Mouse (Mus musculus): ENCODE results near the gene Zfp385b. TPM values are rescaled to one million over a fixed set of nuclear protein-coding genes. Genes with fewer than 3 reads are reported as not detected.
A peak's percentile ranks its signal among the peaks of the same experiment; 100 is the strongest.

The Zfp385b gene
- polyA plus RNA-seq, 1 experiment from 2014 or later = 2.0 TPM

DNA sequence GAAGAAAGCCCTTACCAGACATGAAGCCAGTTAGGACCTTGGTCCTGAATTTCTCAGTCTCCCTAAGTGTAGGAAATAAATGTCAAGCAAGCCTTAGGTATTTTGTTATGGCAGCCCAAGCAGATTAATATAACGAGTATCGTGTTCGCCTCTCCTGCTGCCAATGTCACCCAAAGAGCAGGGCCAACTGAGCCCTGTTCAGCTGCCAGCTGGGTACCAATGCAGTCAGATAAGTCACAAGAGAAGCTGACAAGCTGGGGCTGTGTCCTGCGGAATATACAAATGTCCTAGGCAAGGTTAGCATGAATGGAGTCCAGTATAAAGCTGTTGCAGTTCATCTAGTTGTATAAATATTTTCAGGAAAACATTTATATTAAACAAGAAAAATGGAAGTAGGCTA lies 277.8 kb downstream of the Zfp385b start:
- whole genome bisulfite sequencing = 92% methylated on average over 4 of the region's 4 CpGs
- no peak for ATAC-seq (ENCODE audit: insufficient number of reproducible peaks, insufficient read depth, low FRiP score, low TSS enrichment, low read depth)

DNA sequence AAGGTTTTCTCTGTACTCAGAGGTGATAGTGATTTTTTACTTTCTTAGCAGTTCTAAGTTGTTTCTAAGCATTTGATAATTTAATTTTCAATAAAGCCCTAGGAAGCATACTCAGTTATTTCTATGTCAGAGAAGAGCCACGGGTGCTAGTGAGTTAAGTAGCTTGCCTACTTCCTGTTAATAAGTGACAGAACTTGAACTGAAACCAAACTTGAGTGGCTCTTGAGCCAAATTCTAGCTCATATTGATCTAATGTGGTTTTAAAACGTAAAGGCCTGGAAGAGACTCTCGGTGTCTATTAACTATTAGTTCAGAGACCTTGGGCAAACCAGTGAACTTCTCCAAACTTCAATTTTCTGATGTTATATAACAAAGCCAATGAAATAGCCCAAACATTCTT lies 278.6 kb downstream of the Zfp385b start:
- no peaks in the 10 kb centered on the region for H3K36me3 ChIP-seq
- no peak overlapping the region for H3K9ac ChIP-seq (replicated peaks)
- no peaks in the 10 kb centered on the region for H3K9me3 ChIP-seq
- no peaks in the 10 kb centered on the region for H3K27me3 ChIP-seq
- no peaks in the 10 kb centered on the region for H3K4me1 ChIP-seq (replicated peaks)
- H3K4me3 ChIP-seq (replicated peaks) = no peak overlapping the region
- no peak for ATAC-seq (ENCODE audit: insufficient number of reproducible peaks, insufficient read depth, low FRiP score, low TSS enrichment, low read depth)
- no peak overlapping the region for H3K4me2 ChIP-seq
- no peak overlapping the region for H3K27ac ChIP-seq
- 87% methylated on average over 3 of the region's 3 CpGs for WGBS

More for the DNA sequence above, 277.8 kb downstream of the Zfp385b start:
- H3K4me3 ChIP-seq (replicated peaks) = no peak overlapping the region
- no peaks in the 10 kb centered on the region for H3K27me3 ChIP-seq
- no peaks in the 10 kb centered on the region for H3K9me3 ChIP-seq
- no peak overlapping the region for H3K9ac ChIP-seq (replicated peaks)
- no peaks in the 10 kb centered on the region for H3K4me1 ChIP-seq (replicated peaks)
- H3K36me3 ChIP-seq = no peaks in the 10 kb centered on the region
- H3K4me2 ChIP-seq = no peak overlapping the region
- no peak overlapping the region for H3K27ac ChIP-seq

DNA sequence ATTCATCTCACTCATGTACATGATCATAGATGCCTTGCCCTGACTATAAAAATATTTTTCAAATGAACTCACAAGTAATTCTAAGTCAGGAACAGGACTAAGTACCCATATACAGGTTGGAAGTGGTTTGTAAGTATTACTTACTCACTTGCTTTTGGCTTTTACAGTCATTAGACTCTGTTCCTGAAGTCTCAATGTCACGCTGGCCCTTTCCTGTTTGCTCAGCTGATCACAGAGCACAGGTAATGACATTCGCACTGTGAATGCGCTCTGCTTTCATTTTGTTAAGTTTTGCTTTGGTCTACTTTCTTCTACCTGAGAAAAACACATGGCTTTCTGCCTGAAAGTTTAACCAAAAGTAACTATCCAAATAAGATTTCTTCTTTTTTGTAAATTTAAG lies 282.9 kb downstream of the Zfp385b start:
- Histone ChIP-seq H3K36me3 (no peaks in the 10 kb centered on the region), H3K4me2 (no peak overlapping the region), H3K9me3 (no peaks in the 10 kb centered on the region), H3K9ac (replicated peaks) (no peak overlapping the region), H3K27me3 (no peaks in the 10 kb centered on the region), H3K4me1 (replicated peaks) (no peaks in the 10 kb centered on the region), H3K4me3 (replicated peaks) (no peak overlapping the region), H3K27ac (no peak overlapping the region)
- no peak for ATAC-seq (ENCODE audit: insufficient number of reproducible peaks, insufficient read depth, low FRiP score, low TSS enrichment, low read depth)
- WGBS = 79% methylated on average over 3 of the region's 3 CpGs

DNA sequence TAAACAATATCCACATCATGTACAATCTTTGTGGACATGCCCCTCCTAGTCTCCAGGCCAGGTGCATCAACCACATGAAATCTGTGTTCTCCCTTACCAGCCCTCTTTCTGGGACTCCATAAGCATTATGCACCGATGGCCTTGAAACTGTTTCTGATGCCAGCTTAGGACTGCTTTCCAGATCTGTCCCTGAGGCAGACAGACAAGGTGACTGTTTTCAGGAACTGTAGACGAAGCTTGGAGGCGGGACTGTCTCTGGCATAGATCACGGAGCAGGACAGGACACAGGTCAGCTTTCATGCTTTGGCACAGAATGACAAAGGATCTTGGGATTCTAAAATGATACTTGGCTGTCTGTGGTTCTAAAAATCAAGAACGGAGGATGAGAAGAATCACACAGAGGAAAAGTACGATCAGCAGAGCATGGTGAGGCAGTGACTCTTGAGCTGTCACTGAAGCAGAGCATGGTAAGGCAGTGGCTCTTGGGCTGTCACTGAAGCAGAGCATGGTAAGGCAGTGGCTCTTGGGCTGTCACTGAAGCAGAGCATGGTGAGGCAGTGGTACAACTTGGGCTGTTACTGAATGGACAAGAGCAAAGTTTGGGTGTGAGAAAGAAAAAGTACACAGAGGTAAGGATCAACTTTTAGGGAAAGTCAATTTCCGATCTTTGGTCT lies 291.2 kb downstream of the Zfp385b start:
- 86% methylated on average over 7 of the region's 7 CpGs for WGBS
- Histone ChIP-seq H3K4me1 (replicated peaks) (no peaks in the 10 kb centered on the region), H3K27me3 (no peaks in the 10 kb centered on the region), H3K9me3 (no peaks in the 10 kb centered on the region), H3K27ac (no peak overlapping the region), H3K9ac (replicated peaks) (no peak overlapping the region), H3K4me2 (no peak overlapping the region), H3K4me3 (replicated peaks) (no peak overlapping the region), H3K36me3 (no peaks in the 10 kb centered on the region)
- no peak for ATAC-seq (ENCODE audit: insufficient number of reproducible peaks, insufficient read depth, low FRiP score, low TSS enrichment, low read depth)

DNA sequence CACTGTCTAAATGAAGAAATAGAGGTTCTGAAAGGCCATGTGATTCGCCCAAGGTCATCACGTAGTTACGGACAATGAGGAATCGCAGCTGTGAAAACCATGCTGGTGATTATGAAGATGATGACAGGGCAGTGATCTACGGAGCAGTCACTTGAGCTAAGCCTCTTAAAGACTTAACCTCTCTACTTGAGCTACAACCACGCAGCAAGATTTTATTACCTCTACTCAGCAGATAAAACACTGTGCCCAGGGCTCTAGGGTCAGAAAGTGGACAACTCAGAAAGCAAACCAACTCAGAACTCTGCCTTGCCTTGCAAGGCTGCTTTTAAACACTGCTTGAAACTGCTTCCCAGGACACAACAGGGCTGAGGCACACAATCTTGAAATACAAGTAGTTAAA lies 291.8 kb downstream of the Zfp385b start:
- Histone ChIP-seq H3K9me3 (no peaks in the 10 kb centered on the region), H3K27me3 (no peaks in the 10 kb centered on the region), H3K27ac (no peak overlapping the region), H3K4me1 (replicated peaks) (no peaks in the 10 kb centered on the region), H3K9ac (replicated peaks) (no peak overlapping the region), H3K4me3 (replicated peaks) (no peak overlapping the region), H3K36me3 (no peaks in the 10 kb centered on the region), H3K4me2 (no peak overlapping the region)
- ATAC-seq (ENCODE audit: insufficient number of reproducible peaks, insufficient read depth, low FRiP score, low TSS enrichment, low read depth) = no peak
- WGBS = 65% methylated on average over 6 of the region's 6 CpGs

DNA sequence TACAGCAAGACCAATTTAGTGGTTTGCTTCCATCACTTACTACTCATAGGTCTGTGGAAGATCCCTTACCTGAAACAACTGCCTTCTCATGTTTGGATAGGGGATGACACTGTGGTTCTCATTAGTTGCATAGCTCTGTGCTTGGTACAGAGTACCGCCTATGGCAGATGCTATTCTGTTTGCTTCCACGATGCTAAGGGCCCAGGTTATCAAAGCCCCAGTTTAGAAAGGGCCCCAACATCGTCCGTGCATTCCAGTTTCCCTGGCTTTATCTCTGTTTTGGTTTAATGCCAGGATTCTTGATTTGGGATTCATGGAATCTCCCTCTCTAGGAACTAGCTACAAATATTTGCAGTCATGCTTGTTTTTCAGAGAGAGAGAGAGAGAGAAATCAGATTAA lies 292.6 kb downstream of the Zfp385b start:
- Histone ChIP-seq H3K4me2 (no peak overlapping the region), H3K9ac (replicated peaks) (no peak overlapping the region), H3K27ac (no peak overlapping the region), H3K9me3 (no peaks in the 10 kb centered on the region), H3K4me1 (replicated peaks) (no peaks in the 10 kb centered on the region), H3K36me3 (no peaks in the 10 kb centered on the region), H3K4me3 (replicated peaks) (no peak overlapping the region), H3K27me3 (no peaks in the 10 kb centered on the region)
- no peak for ATAC-seq (ENCODE audit: insufficient number of reproducible peaks, insufficient read depth, low FRiP score, low TSS enrichment, low read depth)
- 89% methylated on average over 4 of the region's 4 CpGs for WGBS

DNA sequence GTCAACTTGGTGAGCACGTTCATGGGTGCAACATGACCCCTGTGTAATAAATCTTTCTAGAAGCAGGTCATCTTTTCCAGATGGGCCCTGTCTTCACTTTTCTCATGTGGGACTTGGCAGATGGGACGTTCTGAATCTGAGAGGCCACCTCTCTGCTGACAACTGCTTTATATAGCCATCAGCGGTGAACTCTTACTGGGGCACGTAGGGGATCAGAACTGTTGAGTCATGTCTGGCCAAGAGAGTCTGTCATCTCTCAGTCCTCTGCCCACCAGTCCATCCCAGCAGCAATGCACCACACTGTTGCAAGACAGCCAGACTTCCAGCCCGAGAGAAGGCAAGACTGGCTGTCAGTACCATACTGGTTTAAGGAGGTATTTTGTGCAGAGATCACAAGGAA lies 293.1 kb downstream of the Zfp385b start:
- ATAC-seq (ENCODE audit: insufficient number of reproducible peaks, insufficient read depth, low FRiP score, low TSS enrichment, low read depth) = no peak
- WGBS = 54% methylated on average over 5 of the region's 5 CpGs
- no peak overlapping the region for H3K4me2 ChIP-seq
- no peaks in the 10 kb centered on the region for H3K27me3 ChIP-seq
- no peak overlapping the region for H3K4me3 ChIP-seq (replicated peaks)
- H3K27ac ChIP-seq = no peak overlapping the region
- no peaks in the 10 kb centered on the region for H3K9me3 ChIP-seq
- H3K36me3 ChIP-seq = no peaks in the 10 kb centered on the region
- no peaks in the 10 kb centered on the region for H3K4me1 ChIP-seq (replicated peaks)
- no peak overlapping the region for H3K9ac ChIP-seq (replicated peaks)

DNA sequence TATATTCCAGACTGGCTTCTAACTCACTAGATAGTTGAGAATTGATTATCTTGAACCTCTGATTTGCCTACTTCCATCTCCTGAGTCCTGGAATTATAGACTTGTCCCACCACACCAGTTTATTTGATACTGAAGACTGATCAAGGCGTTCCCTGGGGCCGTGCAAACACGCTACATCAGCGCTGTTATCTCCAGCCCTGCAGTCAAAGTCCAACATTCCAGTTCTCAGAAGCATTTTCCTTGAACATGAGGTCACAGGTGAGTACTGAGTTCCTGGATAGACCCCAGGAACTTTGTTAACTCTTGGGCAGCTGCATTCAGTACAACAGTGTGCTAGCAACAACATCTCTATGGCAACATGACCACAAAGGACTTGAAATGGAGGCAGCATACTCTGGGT lies 297.2 kb downstream of the Zfp385b start:
- H3K4me3 ChIP-seq (replicated peaks) = no peak overlapping the region
- 0 out of 2 replicates have a peak, but pooled peaks cover 5% of the 10 kb centered on the region for H3K27me3 ChIP-seq
- H3K4me1 ChIP-seq (replicated peaks) = peaks cover 8% of the 10 kb centered on the region
- H3K9me3 ChIP-seq = no peaks in the 10 kb centered on the region
- no peak overlapping the region for H3K9ac ChIP-seq (replicated peaks)
- no peaks in the 10 kb centered on the region for H3K36me3 ChIP-seq
- WGBS = 58% methylated on average over 4 of the region's 4 CpGs
- no peak overlapping the region for H3K4me2 ChIP-seq
- ATAC-seq (ENCODE audit: insufficient number of reproducible peaks, insufficient read depth, low FRiP score, low TSS enrichment, low read depth) = no peak
- H3K27ac ChIP-seq = no peak overlapping the region

DNA sequence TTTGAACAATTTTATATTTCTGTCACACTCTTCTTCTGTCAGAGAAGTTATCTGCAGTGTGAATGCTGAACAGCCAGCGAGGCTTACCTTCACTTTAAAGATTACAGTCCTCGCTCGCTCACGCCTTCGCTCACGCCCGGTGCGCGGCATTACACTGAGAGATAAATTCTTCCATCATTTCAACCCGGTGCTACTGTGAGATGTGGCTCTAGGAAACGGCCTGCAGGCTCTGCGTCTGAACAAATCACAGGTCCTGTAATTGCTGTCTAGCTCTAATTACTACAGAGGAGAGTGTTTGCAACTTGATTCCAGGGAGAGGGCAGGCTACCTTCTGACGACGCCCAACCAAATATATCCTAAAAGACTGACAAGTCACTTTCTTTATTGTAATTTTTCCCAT lies 300.1 kb downstream of the Zfp385b start:
- H3K9me3 ChIP-seq = no peaks in the 10 kb centered on the region
- H3K9ac ChIP-seq (replicated peaks) = peak overlapping the region; percentile 51
- H3K36me3 ChIP-seq = no peaks in the 10 kb centered on the region
- 0 out of 2 replicates have a peak, but pooled peaks cover 5% of the 10 kb centered on the region for H3K27me3 ChIP-seq
- WGBS = under 1% methylated on average over 14 of the region's 14 CpGs
- H3K4me1 ChIP-seq (replicated peaks) = peaks cover 12% of the 10 kb centered on the region
- no peak overlapping the region for H3K27ac ChIP-seq
- peak overlapping the region; percentile 71 for H3K4me2 ChIP-seq
- ATAC-seq (ENCODE audit: insufficient number of reproducible peaks, insufficient read depth, low FRiP score, low TSS enrichment, low read depth) = no peak
- H3K4me3 ChIP-seq (replicated peaks) = peak overlapping the region; percentile 44

DNA sequence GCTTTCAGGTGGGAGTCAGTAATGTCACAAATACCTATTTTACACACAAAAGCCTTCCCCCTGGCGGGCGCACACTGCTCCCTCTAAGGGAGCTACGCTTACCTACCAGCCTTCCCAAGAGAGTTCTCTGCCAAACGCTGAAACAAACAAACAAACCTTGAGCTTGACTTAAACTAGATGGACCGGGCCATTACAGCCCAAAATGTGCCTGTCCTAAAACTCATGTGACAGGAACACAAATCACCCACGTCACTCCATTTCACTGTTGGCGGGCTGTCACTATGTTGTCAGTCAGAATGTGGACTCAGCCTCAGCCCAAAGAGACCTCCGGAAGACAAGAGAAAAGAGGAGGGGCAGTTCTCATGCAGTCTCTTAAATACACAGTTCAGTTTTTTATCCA lies 300.7 kb downstream of the Zfp385b start:
- no peaks in the 10 kb centered on the region for H3K36me3 ChIP-seq
- no peaks in the 10 kb centered on the region for H3K9me3 ChIP-seq
- H3K9ac ChIP-seq (replicated peaks) = no peak overlapping the region
- H3K4me2 ChIP-seq = peak overlapping the region; percentile 71
- H3K27me3 ChIP-seq = 0 out of 2 replicates have a peak, but pooled peaks cover 5% of the 10 kb centered on the region
- ATAC-seq (ENCODE audit: insufficient number of reproducible peaks, insufficient read depth, low FRiP score, low TSS enrichment, low read depth) = no peak
- 2% methylated on average over 8 of the region's 8 CpGs for WGBS
- H3K4me1 ChIP-seq (replicated peaks) = peaks cover 14% of the 10 kb centered on the region
- peak overlapping the region; percentile 44 for H3K4me3 ChIP-seq (replicated peaks)
- H3K27ac ChIP-seq = no peak overlapping the region

DNA sequence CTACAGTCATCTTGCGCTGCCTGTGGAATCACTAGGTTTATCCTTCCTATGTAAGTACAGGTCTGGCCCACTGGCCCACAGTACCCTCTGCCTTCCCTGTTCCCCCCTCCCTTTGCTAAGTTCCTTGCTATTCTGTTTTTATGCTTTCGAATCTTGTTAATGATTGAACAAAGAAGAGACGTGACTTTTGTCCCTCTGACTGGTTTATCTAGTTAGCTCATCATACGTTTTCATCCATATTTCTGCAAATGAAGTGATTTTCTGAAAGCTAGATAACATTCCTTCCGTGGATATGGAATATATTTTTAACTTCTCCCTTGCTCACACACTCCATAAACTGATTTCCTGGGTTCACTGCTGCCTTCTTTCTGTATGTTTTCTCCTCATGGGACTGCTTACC lies 302.8 kb downstream of the Zfp385b start:
- 0 out of 2 replicates have a peak, but pooled peaks cover 5% of the 10 kb centered on the region for H3K27me3 ChIP-seq
- H3K36me3 ChIP-seq = no peaks in the 10 kb centered on the region
- WGBS = 86% methylated on average over 5 of the region's 5 CpGs
- H3K4me2 ChIP-seq = no peak overlapping the region
- H3K9me3 ChIP-seq = no peaks in the 10 kb centered on the region
- no peak overlapping the region for H3K4me3 ChIP-seq (replicated peaks)
- H3K9ac ChIP-seq (replicated peaks) = no peak overlapping the region
- no peak overlapping the region for H3K27ac ChIP-seq
- ATAC-seq (ENCODE audit: insufficient number of reproducible peaks, insufficient read depth, low FRiP score, low TSS enrichment, low read depth) = no peak
- H3K4me1 ChIP-seq (replicated peaks) = peaks cover 14% of the 10 kb centered on the region

DNA sequence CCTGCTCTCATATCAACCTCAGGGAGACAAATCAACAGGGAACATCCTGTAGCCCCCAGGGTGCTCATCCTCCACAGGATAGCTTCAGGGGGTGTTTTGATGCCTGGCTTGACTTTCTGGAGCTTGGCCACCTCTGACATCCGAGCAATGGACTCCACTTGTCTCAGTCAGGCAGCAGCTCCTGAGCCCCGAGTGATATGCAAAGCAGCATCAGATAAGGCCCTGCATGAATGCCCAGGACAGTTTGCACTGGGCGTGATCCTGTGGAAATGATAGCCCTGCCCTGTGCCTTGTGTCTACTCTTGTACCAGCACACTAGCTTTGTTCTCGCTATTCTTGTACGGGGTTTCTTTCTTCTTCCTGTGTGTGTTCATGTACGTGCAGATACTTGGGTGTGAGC lies 303.8 kb downstream of the Zfp385b start:
- no peak overlapping the region for H3K4me2 ChIP-seq
- 75% methylated on average over 6 of the region's 6 CpGs for WGBS
- H3K9ac ChIP-seq (replicated peaks) = no peak overlapping the region
- no peak overlapping the region for H3K27ac ChIP-seq
- no peak for ATAC-seq (ENCODE audit: insufficient number of reproducible peaks, insufficient read depth, low FRiP score, low TSS enrichment, low read depth)
- peaks cover 14% of the 10 kb centered on the region for H3K4me1 ChIP-seq (replicated peaks)
- no peaks in the 10 kb centered on the region for H3K9me3 ChIP-seq
- no peaks in the 10 kb centered on the region for H3K36me3 ChIP-seq
- H3K4me3 ChIP-seq (replicated peaks) = no peak overlapping the region
- 0 out of 2 replicates have a peak, but pooled peaks cover 5% of the 10 kb centered on the region for H3K27me3 ChIP-seq
